Comparison of ENCODE assay signal across 8 mouse cellular contexts in the genomic region with DNA sequence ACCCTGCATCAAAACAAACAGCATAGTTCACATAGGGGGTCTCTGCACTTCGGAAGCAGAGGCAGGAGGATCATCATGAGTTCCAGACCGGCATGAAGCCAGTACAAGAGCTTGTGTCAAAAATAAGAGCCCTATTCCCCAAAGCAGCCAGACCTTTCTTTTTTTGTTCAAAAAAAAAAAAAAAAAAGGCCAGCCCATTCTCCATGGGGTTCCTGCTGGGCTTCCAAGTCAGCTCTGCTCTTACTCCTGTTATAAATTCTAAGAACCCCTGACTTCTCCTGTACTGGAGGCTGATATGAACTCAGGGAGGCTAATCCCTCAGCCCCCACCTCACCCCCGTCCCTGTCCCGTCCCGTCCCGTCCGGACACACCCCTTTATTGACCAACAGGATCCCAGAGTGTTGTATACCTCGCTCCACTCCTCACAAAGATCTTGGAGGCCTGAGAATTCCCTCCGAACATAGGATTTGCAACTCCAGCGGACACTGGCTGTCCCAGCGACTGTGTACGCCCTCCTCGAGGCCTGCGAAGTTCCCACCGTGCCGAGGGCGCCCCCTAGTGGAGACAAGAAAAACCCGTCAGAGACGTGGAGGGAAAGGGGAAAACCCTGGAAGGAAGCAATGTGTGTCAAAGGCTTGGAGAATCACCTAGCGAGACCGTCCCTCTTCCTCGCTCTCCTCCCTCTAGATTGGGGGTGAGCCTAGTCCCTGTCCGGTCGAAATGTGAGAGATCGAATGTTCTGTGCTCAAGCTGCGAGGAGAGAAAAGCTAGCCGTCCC. TPM values are rescaled to one million over a fixed set of nuclear protein-coding genes. Genes with fewer than 3 reads are reported as not detected.
DNase-seq lines count a peak whose midpoint lies in the region; ATAC-seq and TF ChIP-seq lines count a peak whose summit lies in the region.

No protein-coding gene starts in this region.

- no peaks in the 10 kb centered on the region for H3K36me3 ChIP-seq in heart, embryonic 14.5 days (ENCODE audit: control insufficient read depth, insufficient read depth, low read length)
- no peaks in the 10 kb centered on the region for H3K36me3 ChIP-seq in neural tube, embryonic 14.5 days (ENCODE audit: control insufficient read depth, insufficient read depth, low read length)

- no peaks in the 10 kb centered on the region for H3K9me3 ChIP-seq in heart, embryonic 14.5 days (ENCODE audit: control insufficient read depth, low read length)
- H3K9me3 ChIP-seq in neural tube, embryonic 14.5 days (ENCODE audit: control insufficient read depth, low read length) = no peaks in the 10 kb centered on the region

- peak overlapping the region; percentile 69 for H3K4me2 ChIP-seq in heart, embryonic 14.5 days (ENCODE audit: low read length)
- peak overlapping the region; percentile 32; the same call in 1 of the 2 replicates for H3K4me2 ChIP-seq in neural tube, embryonic 14.5 days (ENCODE audit: low read depth, low read length)

- H3K27ac ChIP-seq in bone marrow macrophage, adult 2 months (ENCODE audit: insufficient read depth, low read depth, low read length) = no peak overlapping the region
- H3K27ac ChIP-seq in heart, embryonic 14.5 days (replicated peaks in 1 of 2; ENCODE audit: control insufficient read depth in 1 of 2, insufficient read depth in 1 of 2, low read depth in 2 of 2, low read length in 2 of 2) = peak overlapping the region; percentile 79 to 86
- peak overlapping the region; percentile 55; the same call in 1 of the 2 replicates for H3K27ac ChIP-seq in neural tube, embryonic 14.5 days (ENCODE audit: low read depth, low read length)

- H3K9ac ChIP-seq in heart, embryonic 14.5 days (ENCODE audit: low read length) = peak overlapping the region; percentile 74
- no peak overlapping the region for H3K9ac ChIP-seq in neural tube, embryonic 14.5 days (replicated peaks; ENCODE audit: low read depth, low read length)

- peak; percentile 81 for ATAC-seq in erythroblast, adult 5-6 weeks (replicated peaks; ENCODE audit: low FRiP score, poor library complexity, severe bottlenecking)
- no peak; the same call in 1 of the 2 replicates for ATAC-seq in heart, embryonic 14.5 days (ENCODE audit: insufficient number of reproducible peaks, insufficient read depth, low FRiP score, low read depth)
- ATAC-seq in neural tube, embryonic 14.5 days (ENCODE audit: low read depth) = 0 out of 2 replicates have a peak, but pooled peaks have one; percentile 15

- WGBS in heart, embryonic 14.5 days = 8% methylated on average over 27 of the region's 27 CpGs
- WGBS in neural tube, embryonic 14.5 days = 6% methylated on average over 27 of the region's 27 CpGs

- DNase-seq in CD8-positive naive resting alpha-beta T cell, adult 2 months (ENCODE audit: low read depth in 2 of 2, low spot score in 2 of 2) = peak; percentile 52 to 63
- DNase-seq in kidney, postnatal 10 days = peak; percentile 93
- peak; percentile 83 to 86 for DNase-seq in lung, adult 18-20 months
- DNase-seq in testis, postnatal 10 days (ENCODE audit: low spot score) = peak; percentile 95

- H3K4me1 ChIP-seq in bone marrow macrophage, adult 2 months (ENCODE audit: control insufficient read depth, insufficient read depth, low read length) = no peaks in the 10 kb centered on the region
- peaks cover 32 to 40% of the 10 kb centered on the region in 2 experiments for H3K4me1 ChIP-seq in heart, embryonic 14.5 days (ENCODE audit: control insufficient read depth in 2 of 2, insufficient read depth in 2 of 2, low read length in 2 of 2)
- H3K4me1 ChIP-seq in neural tube, embryonic 14.5 days (ENCODE audit: control insufficient read depth, insufficient read depth, low read length) = peaks cover 11% of the 10 kb centered on the region; the same call in 1 of the 2 replicates

- TF ChIP-seq CTCF in bone marrow macrophage, adult 2 months (IDR thresholded peaks at IDR 0.05; ENCODE audit: low read depth, low read length) = peak; percentile 97

- H3K4me3 ChIP-seq in bone marrow macrophage, adult 2 months (ENCODE audit: insufficient read depth, low read length) = peak overlapping the region; percentile 34
- H3K4me3 ChIP-seq in heart, embryonic 14.5 days (ENCODE audit: control insufficient read depth in 1 of 2, insufficient read depth in 1 of 2, low read depth in 1 of 2, low read length in 2 of 2) = peak overlapping the region; percentile 39 to 47
- H3K4me3 ChIP-seq in neural tube, embryonic 14.5 days (ENCODE audit: low read depth, low read length) = peak overlapping the region; percentile 12; the same call in 1 of the 2 replicates

- TF ChIP-seq POLR2A in bone marrow macrophage, adult 2 months (IDR thresholded peaks at IDR 0.05; ENCODE audit: borderline replicate concordance, low read depth, low read length) = no peak

- no peaks in the 10 kb centered on the region for H3K27me3 ChIP-seq in heart, embryonic 14.5 days (ENCODE audit: control insufficient read depth, insufficient read depth, low read length)
- no peaks in the 10 kb centered on the region for H3K27me3 ChIP-seq in neural tube, embryonic 14.5 days (ENCODE audit: control insufficient read depth, insufficient read depth, low read length)

RNA-seq across cellular contexts. Expression of gene Gm11627, which starts 0.7 kb away (rescaled TPM):
- polyA plus RNA-seq in bone marrow macrophage, adult 2 months (2012; ENCODE audit: insufficient read depth, insufficient read length, missing spikeins) = not detected in 2 replicates
- not detected in 2 replicates for total RNA-seq in erythroblast, adult 5-6 weeks (2015; ENCODE audit: low replicate concordance)
- total RNA-seq in erythroblast, adult 5-6 weeks (2017; ENCODE audit: low replicate concordance) = not detected in 2 replicates
- 12.6 and 13.9 TPM in 2 replicates for polyA plus RNA-seq in heart, embryonic 14.5 days (2014; fragmentation: Nextera tagmentation; extraction: Ambion mirVana)
- polyA plus RNA-seq in neural tube, embryonic 14.5 days (2014; fragmentation: Nextera tagmentation; extraction: Ambion mirVana) = 6.6 and 6.9 TPM in 2 replicates

RNA-seq across cellular contexts. Expression of gene Gpatch8, which starts 22.3 kb away (rescaled TPM):
- 26.8 and 28.4 TPM in 2 replicates for polyA plus RNA-seq in bone marrow macrophage, adult 2 months (2012; ENCODE audit: insufficient read depth, insufficient read length, missing spikeins)
- 28.6 and 32.3 TPM in 2 replicates for total RNA-seq in erythroblast, adult 5-6 weeks (2015; ENCODE audit: low replicate concordance)
- 59.6 and 66.8 TPM in 2 replicates for total RNA-seq in erythroblast, adult 5-6 weeks (2017; ENCODE audit: low replicate concordance)
- polyA plus RNA-seq in heart, embryonic 14.5 days (2014; fragmentation: Nextera tagmentation; extraction: Ambion mirVana) = 30.7 and 36.9 TPM in 2 replicates
- 57.8 and 83.7 TPM in 2 replicates for polyA plus RNA-seq in neural tube, embryonic 14.5 days (2014; fragmentation: Nextera tagmentation; extraction: Ambion mirVana)

RNA-seq across cellular contexts. Expression of gene Fzd2, which starts 25.7 kb away (rescaled TPM):
- polyA plus RNA-seq in bone marrow macrophage, adult 2 months (2012; ENCODE audit: insufficient read depth, insufficient read length, missing spikeins) = 0.21 TPM in 1 of 2 replicates, not detected in the other
- not detected in 2 replicates for total RNA-seq in erythroblast, adult 5-6 weeks (2015; ENCODE audit: low replicate concordance)
- total RNA-seq in erythroblast, adult 5-6 weeks (2017; ENCODE audit: low replicate concordance) = not detected in 2 replicates
- 18.7 and 24.0 TPM in 2 replicates for polyA plus RNA-seq in heart, embryonic 14.5 days (2014; fragmentation: Nextera tagmentation; extraction: Ambion mirVana)
- 6.5 and 10.5 TPM in 2 replicates for polyA plus RNA-seq in neural tube, embryonic 14.5 days (2014; fragmentation: Nextera tagmentation; extraction: Ambion mirVana)
